Mouse (Mus musculus): Measurements from ENCODE around the gene Bcr. TPM values are rescaled to one million over a fixed set of nuclear protein-coding genes. Genes with fewer than 3 reads are reported as not detected.

Bcr gene
- total RNA-seq (2014; rRNA removed) = 7.5 and 12.0 TPM in 2 replicates
- 14.4 and 14.7 TPM in 2 replicates for polyA plus RNA-seq (2012; rRNA removed)

GRCm38 (mm10) chr10:75060217-75060842 lies at the start of gene Bcr:
Gene Bcr, plus strand, starts transcription at chr10:75060592.
- H3K4me1 ChIP-seq (ENCODE audit: control insufficient read depth, insufficient read depth, low read length) = peaks cover 38% of the 10 kb centered on the region
- peaks cover 21% of the 10 kb centered on the region; the same call in 1 of the 2 replicates for H3K79me2 ChIP-seq (ENCODE audit: control insufficient read depth, insufficient read depth, low read length)
- peak; percentile 85 for DNase-seq (ENCODE audit: extremely low read depth, low read depth, low spot score)
- H3K36me3 ChIP-seq (ENCODE audit: control insufficient read depth, insufficient read depth, low read length) = no peaks in the 10 kb centered on the region
- H3K4me3 ChIP-seq (ENCODE audit: insufficient read depth, low read depth, low read length) = peak within 1 kb of the TSS; percentile 68
- no peaks in the 10 kb centered on the region for H3K27me3 ChIP-seq (ENCODE audit: control insufficient read depth, insufficient read depth, low read length)
- under 1% methylated on average over 60 of the region's 73 CpGs for WGBS
- H3K9ac ChIP-seq (ENCODE audit: low read depth, low read length) = peak within 1 kb of the TSS; percentile 66
- H3K27ac ChIP-seq (replicated peaks; ENCODE audit: insufficient read depth, low read depth, low read length) = peak within 1 kb of the TSS; percentile 96
- no peak for TF ChIP-seq CTCF (IDR thresholded peaks at IDR 0.05; ENCODE audit: low read depth, low read length)
- peak; percentile 83 for TF ChIP-seq POLR2A (IDR thresholded peaks at IDR 0.05; ENCODE audit: extremely low read depth, insufficient read depth, low read length)

DNA sequence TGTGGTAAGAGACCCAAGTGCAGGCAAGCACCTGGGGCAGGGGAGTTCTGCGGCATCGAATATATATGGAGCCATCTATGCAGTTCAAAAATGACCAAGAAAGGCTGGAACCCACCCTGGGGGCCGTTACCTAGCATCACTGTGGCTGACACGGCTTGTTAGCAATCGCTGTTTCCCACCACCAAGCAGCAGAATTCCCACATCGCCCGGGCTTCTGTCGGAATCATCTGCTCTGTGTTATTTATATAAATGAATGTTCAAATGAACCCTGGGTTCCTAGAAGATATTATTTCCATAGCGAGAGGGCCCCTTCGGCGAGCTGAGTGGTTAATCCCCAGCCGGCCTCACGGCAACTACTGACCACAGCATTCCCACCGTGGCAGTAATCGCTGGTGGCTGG lies 49.7 kb upstream of the Bcr start:
- Histone ChIP-seq H3K9ac (ENCODE audit: low read depth, low read length) (no peak overlapping the region), H3K27ac (replicated peaks; ENCODE audit: insufficient read depth, low read depth, low read length) (no peak overlapping the region), H3K36me3 (ENCODE audit: control insufficient read depth, insufficient read depth, low read length) (no peaks in the 10 kb centered on the region), H3K4me3 (ENCODE audit: insufficient read depth, low read depth, low read length) (no peak overlapping the region), H3K27me3 (ENCODE audit: control insufficient read depth, insufficient read depth, low read length) (no peaks in the 10 kb centered on the region), H3K4me1 (ENCODE audit: control insufficient read depth, insufficient read depth, low read length) (no peaks in the 10 kb centered on the region), H3K79me2 (ENCODE audit: control insufficient read depth, insufficient read depth, low read length) (no peaks in the 10 kb centered on the region)
- WGBS = 93% methylated on average over 15 of the region's 15 CpGs
- TF ChIP-seq CTCF (IDR thresholded peaks at IDR 0.05; ENCODE audit: low read depth, low read length) = no peak
- TF ChIP-seq POLR2A (IDR thresholded peaks at IDR 0.05; ENCODE audit: extremely low read depth, insufficient read depth, low read length) = no peak
- no peak for DNase-seq (ENCODE audit: extremely low read depth, low read depth, low spot score)

GRCm38 (mm10) chr10:75015465-75015864 lies 44.9 kb upstream of the Bcr start:
- Histone ChIP-seq H3K4me3 (ENCODE audit: insufficient read depth, low read depth, low read length) (no peak overlapping the region), H3K36me3 (ENCODE audit: control insufficient read depth, insufficient read depth, low read length) (no peaks in the 10 kb centered on the region), H3K79me2 (ENCODE audit: control insufficient read depth, insufficient read depth, low read length) (no peaks in the 10 kb centered on the region), H3K27me3 (ENCODE audit: control insufficient read depth, insufficient read depth, low read length) (no peaks in the 10 kb centered on the region), H3K4me1 (ENCODE audit: control insufficient read depth, insufficient read depth, low read length) (no peaks in the 10 kb centered on the region), H3K27ac (replicated peaks; ENCODE audit: insufficient read depth, low read depth, low read length) (no peak overlapping the region), H3K9ac (ENCODE audit: low read depth, low read length) (no peak overlapping the region)
- 81% methylated on average over 14 of the region's 14 CpGs for WGBS
- TF ChIP-seq CTCF (IDR thresholded peaks at IDR 0.05; ENCODE audit: low read depth, low read length) (no peak), POLR2A (IDR thresholded peaks at IDR 0.05; ENCODE audit: extremely low read depth, insufficient read depth, low read length) (no peak)
- DNase-seq (ENCODE audit: extremely low read depth, low read depth, low spot score) = no peak

DNA sequence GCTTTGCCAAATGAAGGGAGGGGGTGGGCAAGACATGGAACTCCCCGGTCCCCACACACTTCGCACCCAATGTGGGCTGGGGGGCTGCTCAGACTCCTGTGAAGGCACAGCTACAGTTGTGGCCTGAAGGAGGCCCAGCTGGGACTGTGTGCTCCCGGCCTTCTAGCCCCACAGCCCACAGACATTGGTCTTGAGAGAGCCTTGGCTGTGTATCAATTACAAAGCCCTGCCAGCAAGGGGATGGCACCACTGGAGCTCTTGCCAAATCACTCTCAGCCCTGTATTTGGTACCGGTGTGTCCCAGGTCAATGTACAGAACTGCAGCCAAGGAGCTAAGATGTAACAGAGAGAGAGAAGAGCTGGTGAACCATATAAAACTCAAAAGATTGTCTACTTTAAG lies 43.9 kb upstream of the Bcr start:
- H3K27ac ChIP-seq (replicated peaks; ENCODE audit: insufficient read depth, low read depth, low read length) = no peak overlapping the region
- WGBS = 56% methylated on average over 4 of the region's 4 CpGs
- no peak overlapping the region for H3K9ac ChIP-seq (ENCODE audit: low read depth, low read length)
- H3K79me2 ChIP-seq (ENCODE audit: control insufficient read depth, insufficient read depth, low read length) = no peaks in the 10 kb centered on the region
- no peaks in the 10 kb centered on the region for H3K4me1 ChIP-seq (ENCODE audit: control insufficient read depth, insufficient read depth, low read length)
- H3K27me3 ChIP-seq (ENCODE audit: control insufficient read depth, insufficient read depth, low read length) = no peaks in the 10 kb centered on the region
- DNase-seq (ENCODE audit: extremely low read depth, low read depth, low spot score) = no peak
- no peak overlapping the region for H3K4me3 ChIP-seq (ENCODE audit: insufficient read depth, low read depth, low read length)
- no peak for TF ChIP-seq POLR2A (IDR thresholded peaks at IDR 0.05; ENCODE audit: extremely low read depth, insufficient read depth, low read length)
- no peak for TF ChIP-seq CTCF (IDR thresholded peaks at IDR 0.05; ENCODE audit: low read depth, low read length)
- H3K36me3 ChIP-seq (ENCODE audit: control insufficient read depth, insufficient read depth, low read length) = no peaks in the 10 kb centered on the region

- Histone ChIP-seq H3K4me3 (ENCODE audit: insufficient read depth, low read depth, low read length) (no peak overlapping the region), H3K27ac (replicated peaks; ENCODE audit: insufficient read depth, low read depth, low read length) (no peak overlapping the region), H3K27me3 (ENCODE audit: control insufficient read depth, insufficient read depth, low read length) (no peaks in the 10 kb centered on the region), H3K9ac (ENCODE audit: low read depth, low read length) (no peak overlapping the region), H3K36me3 (ENCODE audit: control insufficient read depth, insufficient read depth, low read length) (no peaks in the 10 kb centered on the region), H3K79me2 (ENCODE audit: control insufficient read depth, insufficient read depth, low read length) (no peaks in the 10 kb centered on the region), H3K4me1 (ENCODE audit: control insufficient read depth, insufficient read depth, low read length) (no peaks in the 10 kb centered on the region)
- 75% methylated on average over 2 of the region's 2 CpGs for WGBS
- TF ChIP-seq POLR2A (IDR thresholded peaks at IDR 0.05; ENCODE audit: extremely low read depth, insufficient read depth, low read length) (no peak), CTCF (IDR thresholded peaks at IDR 0.05; ENCODE audit: low read depth, low read length) (no peak)
- DNase-seq (ENCODE audit: extremely low read depth, low read depth, low spot score) = no peak
Observed at GRCm38 (mm10) chr10:75020271-75020670, 40.1 kb upstream of the Bcr start.

- no peaks in the 10 kb centered on the region for H3K36me3 ChIP-seq (ENCODE audit: control insufficient read depth, insufficient read depth, low read length)
- H3K9ac ChIP-seq (ENCODE audit: low read depth, low read length) = no peak overlapping the region
- H3K79me2 ChIP-seq (ENCODE audit: control insufficient read depth, insufficient read depth, low read length) = no peaks in the 10 kb centered on the region
- H3K27ac ChIP-seq (replicated peaks; ENCODE audit: insufficient read depth, low read depth, low read length) = no peak overlapping the region
- H3K27me3 ChIP-seq (ENCODE audit: control insufficient read depth, insufficient read depth, low read length) = no peaks in the 10 kb centered on the region
- H3K4me3 ChIP-seq (ENCODE audit: insufficient read depth, low read depth, low read length) = no peak overlapping the region
- DNase-seq (ENCODE audit: extremely low read depth, low read depth, low spot score) = peak; percentile 27
- H3K4me1 ChIP-seq (ENCODE audit: control insufficient read depth, insufficient read depth, low read length) = no peaks in the 10 kb centered on the region
- TF ChIP-seq CTCF (IDR thresholded peaks at IDR 0.05; ENCODE audit: low read depth, low read length) = peak; percentile 90
- TF ChIP-seq POLR2A (IDR thresholded peaks at IDR 0.05; ENCODE audit: extremely low read depth, insufficient read depth, low read length) = no peak
- 17% methylated on average over 6 of the region's 6 CpGs for WGBS
Observed at GRCm38 (mm10) chr10:75021138-75021537, 39.3 kb upstream of the Bcr start.

All from liver, adult 2 months (tissue).